Mouse (Mus musculus) liver, adult 2 months (tissue): ENCODE measurements around the gene Spem1.

ENCODE experiments used
- CTCF ChIP-seq: fragments of 200-500 bp; IDR thresholded peaks from 2 replicates; pipeline ENCODE4 v1.5.1; 2011; ENCODE audit warnings: low read depth, low read length, control low read depth
- POLR2A ChIP-seq: fragments of 200-500 bp; IDR thresholded peaks from 2 replicates; pipeline ENCODE4 v1.6.1; 2011; ENCODE audit warnings: low read length, control low read depth; ENCODE audit not compliant: insufficient read depth; ENCODE audit errors: extremely low read depth

- TF ChIP-seq CTCF (no peak), POLR2A (no peak)
Measured at GRCm38 (mm10) chr11:69789431-69789830, 32.5 kb downstream of the Spem1 start.
